Mouse (Mus musculus): ENCODE measurements around the gene Bclaf3. TPM values are rescaled to one million over a fixed set of nuclear protein-coding genes. Genes with fewer than 3 reads are reported as not detected.
A peak's percentile ranks its signal among the peaks of the same experiment; 100 is the strongest.
"Not testable (repeated sequence)": the region's sequence is repeated elsewhere in the genome, so short reads cannot be mapped to it uniquely, and the experiment has no call there.

Bclaf3 gene
- 12.8 and 13.0 TPM in 2 replicates for total RNA-seq (2012; rRNA removed)
- 10 to 100 TPM in 1 of 2 experiments, not detected in 1; 23.7 TPM for polyA plus RNA-seq (2012; ENCODE audit: insufficient read depth in 1 of 2, insufficient read length in 2 of 2, low read depth in 1 of 2, low replicate concordance in 2 of 2, missing spikeins in 1 of 2)

DNA sequence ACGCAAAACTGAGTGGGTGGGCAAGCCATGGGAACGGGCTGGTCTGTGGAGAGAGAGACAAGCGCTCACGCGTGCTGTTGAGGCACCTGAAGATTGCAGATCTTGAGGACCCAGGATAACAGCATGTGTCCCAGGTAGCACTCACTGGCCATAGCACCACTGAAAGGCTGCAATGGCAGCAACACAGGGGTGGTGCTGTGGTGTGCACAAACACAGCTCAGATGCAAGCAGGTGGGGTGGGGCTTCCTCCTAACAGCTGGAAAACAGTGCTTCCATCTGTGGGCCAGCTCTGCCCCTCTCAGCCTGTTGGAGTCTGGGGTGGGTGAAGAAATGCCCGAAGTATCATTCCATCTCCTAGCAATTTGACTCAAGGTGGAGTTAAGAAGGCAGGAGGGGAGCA lies at the start of gene Bclaf3:
TSS of gene Bclaf3 (plus strand) at position 301 of the 400 bp plus-strand sequence.
- Histone ChIP-seq H3K9me3 (replicated peaks; ENCODE audit: insufficient read depth, low read length) (no peaks in the 10 kb centered on the region), H3K4me1 (ENCODE audit: control insufficient read depth in 1 of 2, insufficient read depth in 2 of 2, low read length in 2 of 2) (peaks cover 0 to 12% of the 10 kb centered on the region in 2 experiments; a peak in 3 of 4 replicates), H3K36me3 (ENCODE audit: control insufficient read depth in 1 of 2, insufficient read depth in 2 of 2, low read length in 2 of 2) (peaks cover 0 to 4% of the 10 kb centered on the region in 2 experiments; a peak in 1 of 4 replicates), H3K27me3 (ENCODE audit: control insufficient read depth in 1 of 2, insufficient read depth in 2 of 2, low read length in 2 of 2) (no peaks in the 10 kb centered on the region), H3K79me2 (ENCODE audit: control insufficient read depth, insufficient read depth, low read length, poor library complexity) (no peaks in the 10 kb centered on the region), H3K9ac (ENCODE audit: control insufficient read depth, low read depth, low read length, poor library complexity, severe bottlenecking) (no peak within 1 kb of the TSS), H3K4me3 (ENCODE audit: control insufficient read depth in 1 of 2, insufficient read depth in 1 of 2, low read depth in 2 of 2, low read length in 2 of 2) (no peak within 1 kb of the TSS), H3K27ac (ENCODE audit: control insufficient read depth, low read depth, low read length) (no peak within 1 kb of the TSS)
- no peak for DNase-seq (ENCODE audit: low read depth, low spot score)
- no peak for TF ChIP-seq TCF12 (IDR thresholded peaks at IDR 0.05; ENCODE audit: low read depth, low read length)
- no peak for TF ChIP-seq MYB (IDR thresholded peaks at IDR 0.05; ENCODE audit: low read depth, low read length)
- no peak for TF ChIP-seq MXI1 (IDR thresholded peaks at IDR 0.05; ENCODE audit: low read depth, low read length)
- TF ChIP-seq GATA1 (IDR thresholded peaks at IDR 0.05; ENCODE audit: low read depth, low read length) = no peak
- no peak for TF ChIP-seq RAD21 (IDR thresholded peaks at IDR 0.05; ENCODE audit: low read depth, low read length)

DNA sequence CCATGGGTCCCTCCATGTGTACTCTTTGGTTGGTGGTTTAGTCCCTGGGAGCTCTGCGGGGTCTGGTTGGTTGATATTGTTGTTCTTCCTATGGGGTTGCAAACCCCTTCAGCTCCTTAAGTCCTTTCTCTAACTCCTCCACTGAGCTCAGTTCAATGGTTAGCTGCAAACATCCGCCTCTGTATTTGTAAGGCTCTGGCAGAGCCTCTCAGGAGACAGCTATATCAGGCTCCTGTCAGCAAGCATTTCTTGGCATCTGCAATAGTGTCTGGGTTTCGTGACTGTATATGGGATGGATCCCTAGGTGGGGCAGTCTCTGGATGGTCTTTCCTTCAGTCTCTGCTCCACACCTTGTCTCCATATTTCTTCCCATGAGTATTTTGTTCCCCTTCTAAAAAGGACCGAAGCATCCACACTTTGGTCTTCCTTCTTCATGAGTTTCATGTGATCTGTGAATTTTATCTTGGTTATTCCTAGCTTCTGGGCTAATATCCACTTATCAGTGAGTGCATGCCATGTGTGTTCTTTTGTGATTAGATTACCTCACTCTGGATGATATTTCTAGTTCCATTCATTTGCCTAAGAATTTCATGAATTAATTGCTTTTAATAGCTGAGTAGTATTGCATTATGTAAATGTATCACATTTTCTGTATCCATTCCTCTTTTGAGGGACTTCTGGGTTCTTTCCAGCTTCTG lies 48.1 kb upstream of the Bclaf3 start:
- peak; percentile 30 for DNase-seq (ENCODE audit: low read depth, low spot score)
- H3K27me3 ChIP-seq (ENCODE audit: control insufficient read depth in 1 of 2, insufficient read depth in 2 of 2, low read length in 2 of 2) = not testable (repeated sequence)
- TF ChIP-seq USF1 (IDR thresholded peaks at IDR 0.05; ENCODE audit: low read depth, low read length) (peak; percentile 21; the same call in 1 of the 2 replicates), MAFK (IDR thresholded peaks at IDR 0.05; ENCODE audit: borderline replicate concordance, low read depth, low read length) (0 out of 2 replicates have a peak, but pooled peaks have one; percentile 11), BHLHE40 (IDR thresholded peaks at IDR 0.05; ENCODE audit: borderline replicate concordance, low read depth, low read length) (0 out of 2 replicates have a peak, but pooled peaks have one; percentile 47), RCOR1 (IDR thresholded peaks at IDR 0.05; ENCODE audit: low read depth, low read length) (peak; percentile 66; the same call in 1 of the 2 replicates), ETS1 (IDR thresholded peaks at IDR 0.05; ENCODE audit: low read depth, low read length) (peak; percentile 76), TAL1 (IDR thresholded peaks at IDR 0.05; ENCODE audit: low read length) (peak; percentile 45), EP300 (IDR thresholded peaks at IDR 0.05; ENCODE audit: low read depth in 1 of 2, low read length in 2 of 2) (peak; percentile 88 to 89), SIN3A (IDR thresholded peaks at IDR 0.05; ENCODE audit: low read length) (peak; percentile 42; the same call in 1 of the 2 replicates), TCF12 (IDR thresholded peaks at IDR 0.05; ENCODE audit: low read depth, low read length) (peak; percentile 94), GATA1 (IDR thresholded peaks at IDR 0.05; ENCODE audit: low read depth, low read length) (peak; percentile 90)

More for the DNA sequence above, 48.1 kb upstream of the Bclaf3 start:
- not testable (repeated sequence) for H3K4me3 ChIP-seq (ENCODE audit: control insufficient read depth in 1 of 2, insufficient read depth in 1 of 2, low read depth in 2 of 2, low read length in 2 of 2); H3K9ac ChIP-seq (ENCODE audit: control insufficient read depth, low read depth, low read length, poor library complexity, severe bottlenecking); H3K36me3 ChIP-seq (ENCODE audit: control insufficient read depth in 1 of 2, insufficient read depth in 2 of 2, low read length in 2 of 2); H3K9me3 ChIP-seq (replicated peaks; ENCODE audit: insufficient read depth, low read length); H3K79me2 ChIP-seq (ENCODE audit: control insufficient read depth, insufficient read depth, low read length, poor library complexity); H3K4me1 ChIP-seq (ENCODE audit: control insufficient read depth in 1 of 2, insufficient read depth in 2 of 2, low read length in 2 of 2)
- H3K27ac ChIP-seq (ENCODE audit: control insufficient read depth, low read depth, low read length) = peak overlapping the region; percentile 36

All from MEL (cell line).